Mouse (Mus musculus) urinary bladder, adult 18-20 months (tissue): ENCODE results near the gene Lrmda.
A peak's percentile ranks its signal among the peaks of the same experiment; 100 is the strongest.

Experiments used
- DNase-seq, 2 experiments: peaks; one replicate each; pipeline ENCODE4 v3.0.0; 2022; ENCODE audit warnings: low spot score in 2 of 2, mixed read lengths in 2 of 2

Gene Lrmda

GRCm38 (mm10) chr14:22043420-22043819, 23.9 kb downstream of the Lrmda start:
- no peak for DNase-seq

GRCm38 (mm10) chr14:22046262-22046856, 26.8 kb downstream of the Lrmda start:
- no peak for DNase-seq

GRCm38 (mm10) chr14:22048068-22048899, 28.8 kb downstream of the Lrmda start:
- no peak for DNase-seq

GRCm38 (mm10) chr14:22048900-22049199, 29.3 kb downstream of the Lrmda start:
- no peak for DNase-seq

- no peak for DNase-seq
Observed at GRCm38 (mm10) chr14:22049282-22049681, 29.8 kb downstream of the Lrmda start.

GRCm38 (mm10) chr14:22051941-22052664, 32.6 kb downstream of the Lrmda start:
- DNase-seq: peak in 1 of 2 experiments; percentile 63

GRCm38 (mm10) chr14:22055630-22056029, 36.1 kb downstream of the Lrmda start:
- peak in 1 of 2 experiments; percentile 30 for DNase-seq

- no peak for DNase-seq
Observed at GRCm38 (mm10) chr14:22056246-22056645, 36.7 kb downstream of the Lrmda start.

- no peak for DNase-seq
Observed at GRCm38 (mm10) chr14:22058729-22059128, 39.2 kb downstream of the Lrmda start.

- no peak for DNase-seq
Observed at GRCm38 (mm10) chr14:22059348-22059861, 39.9 kb downstream of the Lrmda start.

- no peak for DNase-seq
Observed at GRCm38 (mm10) chr14:22060787-22061186, 41.3 kb downstream of the Lrmda start.

- DNase-seq: no peak
Observed at GRCm38 (mm10) chr14:22062117-22062855, 42.8 kb downstream of the Lrmda start.

- no peak for DNase-seq
Observed at GRCm38 (mm10) chr14:22069169-22069568, 49.7 kb downstream of the Lrmda start.

- DNase-seq: no peak
Observed at GRCm38 (mm10) chr14:22073385-22073784, 53.9 kb downstream of the Lrmda start.

- no peak for DNase-seq
Observed at GRCm38 (mm10) chr14:22074229-22074628, 54.7 kb downstream of the Lrmda start.

- DNase-seq: no peak
Observed at GRCm38 (mm10) chr14:22083931-22084330, 64.4 kb downstream of the Lrmda start.

- no peak for DNase-seq
Observed at GRCm38 (mm10) chr14:22085411-22085810, 65.9 kb downstream of the Lrmda start.

GRCm38 (mm10) chr14:22088604-22089003, 69.1 kb downstream of the Lrmda start:
- DNase-seq: no peak

- no peak for DNase-seq
Observed at GRCm38 (mm10) chr14:22089331-22089730, 69.8 kb downstream of the Lrmda start.

GRCm38 (mm10) chr14:22089866-22090470, 70.5 kb downstream of the Lrmda start:
- no peak for DNase-seq

- no peak for DNase-seq
Observed at GRCm38 (mm10) chr14:22090778-22091211, 71.3 kb downstream of the Lrmda start.
